8 mouse cellular contexts compared by ENCODE assay signal in genomic region chr15:62328920-62329319, GRCm38 (mm10).
DNase-seq lines count a peak whose midpoint lies in the region; ATAC-seq and TF ChIP-seq lines count a peak whose summit lies in the region.

No protein-coding gene starts in this region.

- H3K4me3 ChIP-seq in midbrain, embryonic 16.5 days (ENCODE audit: low read depth, low read length), result no peak overlapping the region
- H3K4me3 ChIP-seq in midbrain, embryonic 10.5 days, result no peak overlapping the region
- peak overlapping the region; percentile 2 for H3K4me3 ChIP-seq in liver, embryonic 16.5 days (ENCODE audit: low read depth, low read length)
- H3K4me3 ChIP-seq in thymus, adult 2 months (ENCODE audit: control insufficient read depth, insufficient read depth, low read length), result no peak overlapping the region

- peaks cover 8% of the 10 kb centered on the region; the same call in 1 of the 2 replicates for H3K4me1 ChIP-seq in midbrain, embryonic 16.5 days (ENCODE audit: control insufficient read depth, insufficient read depth, low read length)
- peaks cover 9% of the 10 kb centered on the region for H3K4me1 ChIP-seq in midbrain, embryonic 10.5 days
- H3K4me1 ChIP-seq in liver, embryonic 16.5 days (ENCODE audit: control insufficient read depth, low read depth, low read length), result peaks cover 17% of the 10 kb centered on the region
- no peaks in the 10 kb centered on the region for H3K4me1 ChIP-seq in thymus, adult 2 months (replicated peaks; ENCODE audit: control insufficient read depth, insufficient read depth, low read length)

- H3K9me3 ChIP-seq in midbrain, embryonic 16.5 days (replicated peaks; ENCODE audit: control insufficient read depth, low read length, poor library complexity, severe bottlenecking), result no peaks in the 10 kb centered on the region
- H3K9me3 ChIP-seq in midbrain, embryonic 10.5 days (replicated peaks), result no peaks in the 10 kb centered on the region
- no peaks in the 10 kb centered on the region for H3K9me3 ChIP-seq in liver, embryonic 16.5 days (replicated peaks; ENCODE audit: control insufficient read depth, low read length)

- TF ChIP-seq CTCF in thymus, adult 2 months (IDR thresholded peaks at IDR 0.05; ENCODE audit: borderline replicate concordance, control insufficient read depth, extremely low read depth, insufficient read depth, low read length, poor library complexity), result no peak

- H3K36me3 ChIP-seq in midbrain, embryonic 16.5 days (ENCODE audit: control insufficient read depth, insufficient read depth, low read length), result no peaks in the 10 kb centered on the region
- no peaks in the 10 kb centered on the region for H3K36me3 ChIP-seq in midbrain, embryonic 10.5 days
- H3K36me3 ChIP-seq in liver, embryonic 16.5 days (ENCODE audit: control insufficient read depth, insufficient read depth), result no peaks in the 10 kb centered on the region
- no peaks in the 10 kb centered on the region for H3K36me3 ChIP-seq in thymus, adult 2 months (ENCODE audit: control insufficient read depth, insufficient read depth, low read length)

- WGBS in midbrain, embryonic 16.5 days, result 19% methylated on average over 3 of the region's 3 CpGs
- 48% methylated on average over 3 of the region's 3 CpGs for WGBS in midbrain, embryonic 10.5 days
- 9% methylated on average over 3 of the region's 3 CpGs for WGBS in liver, embryonic 16.5 days (ENCODE audit: insufficient replicate concordance)
- WGBS in thymus, adult 2 months, result 55% methylated on average over 3 of the region's 3 CpGs

- TF ChIP-seq POLR2A in thymus, adult 2 months (IDR thresholded peaks at IDR 0.05; ENCODE audit: control insufficient read depth, extremely low read depth, insufficient read depth, low read length, poor library complexity), result no peak

- peak; percentile 37 to 82 for DNase-seq in adrenal gland, adult (ENCODE audit: inconsistent age in 2 of 2, low spot score in 1 of 2)
- no peak for DNase-seq in adrenal gland, postnatal 4 days (ENCODE audit: low spot score in 2 of 2)
- DNase-seq in midbrain, embryonic 10.5 days (ENCODE audit: low spot score), result no peak
- DNase-seq in frontal cortex, postnatal 36 days (ENCODE audit: low spot score in 2 of 2), result peak; percentile 11 to 38
- no peak for DNase-seq in thymus, adult 2 months
- DNase-seq in cerebellum, postnatal 10 days, result no peak

- H3K27ac ChIP-seq in midbrain, embryonic 16.5 days (ENCODE audit: low read length), result no peak overlapping the region
- H3K27ac ChIP-seq in midbrain, embryonic 10.5 days (replicated peaks), result no peak overlapping the region
- H3K27ac ChIP-seq in liver, embryonic 16.5 days (ENCODE audit: low read length), result peak overlapping the region; percentile 48
- H3K27ac ChIP-seq in thymus, adult 2 months (ENCODE audit: control insufficient read depth, insufficient read depth, low read length), result no peak overlapping the region

- no peaks in the 10 kb centered on the region for H3K27me3 ChIP-seq in midbrain, embryonic 16.5 days (ENCODE audit: control insufficient read depth, insufficient read depth, low read depth, low read length)
- H3K27me3 ChIP-seq in midbrain, embryonic 10.5 days (ENCODE audit: low read depth, poor library complexity, severe bottlenecking), result no peaks in the 10 kb centered on the region
- no peaks in the 10 kb centered on the region for H3K27me3 ChIP-seq in liver, embryonic 16.5 days (ENCODE audit: control insufficient read depth, insufficient read depth, low read depth, low read length)
- H3K27me3 ChIP-seq in thymus, adult 2 months (ENCODE audit: control insufficient read depth, insufficient read depth, low read length), result no peaks in the 10 kb centered on the region

- peak; percentile 72 for ATAC-seq in midbrain, embryonic 16.5 days
- no peak for ATAC-seq in liver, embryonic 16.5 days (ENCODE audit: low read depth)

- no peak overlapping the region for H3K9ac ChIP-seq in midbrain, embryonic 16.5 days (ENCODE audit: low read depth, low read length)
- peak overlapping the region; percentile 34 for H3K9ac ChIP-seq in liver, embryonic 16.5 days (ENCODE audit: low read depth, low read length)

- no peak overlapping the region for H3K4me2 ChIP-seq in midbrain, embryonic 16.5 days (ENCODE audit: low read length)
- H3K4me2 ChIP-seq in liver, embryonic 16.5 days (ENCODE audit: low read depth, low read length), result peak overlapping the region; percentile 50

Comparison
In these comparisons a context has a peak if more than half of its experiments do, and no peak if none do; other contexts are left out.
1. DNase-seq: peak in adrenal gland, adult (2 of 2) and frontal cortex, postnatal 36 days (2 of 2); none in adrenal gland, postnatal 4 days (0 of 2), midbrain, embryonic 10.5 days (single experiment), thymus, adult 2 months (single experiment) and cerebellum, postnatal 10 days (0 of 2).